17 mouse cellular contexts compared by ENCODE assay signal in the genomic region with DNA sequence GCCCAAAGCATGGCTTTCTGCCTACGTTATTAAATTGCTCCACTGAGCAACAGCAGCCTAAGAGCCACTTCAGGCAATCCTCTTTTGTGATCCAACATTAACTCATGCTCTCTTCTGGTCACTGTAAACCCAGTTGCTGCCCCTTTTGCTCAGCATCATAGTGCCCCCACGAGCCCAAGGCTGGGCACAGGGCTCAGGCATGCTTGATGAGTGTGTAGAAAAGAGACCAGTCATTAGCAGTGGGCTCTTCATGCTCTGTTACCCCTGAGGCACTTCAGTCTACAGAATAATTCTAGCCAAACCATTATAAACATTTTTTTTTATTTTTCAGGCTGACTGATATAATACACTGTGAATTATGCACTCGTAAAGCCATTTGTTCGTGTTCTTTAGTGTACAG.
DNase-seq lines count a peak whose midpoint lies in the region; ATAC-seq and TF ChIP-seq lines count a peak whose summit lies in the region.
"Had no signal": no experiment of that assay in that cellular context is flagged by ENCODE, and none has a peak within 500 bp of the region (broad histone marks: within the 10 kb centered on the region; RNA-seq: fewer than 3 reads in every experiment).

No protein-coding gene starts in this region.

- H3K9me3 ChIP-seq in embryonic facial prominence, embryonic 11.5 days (replicated peaks; ENCODE audit: control insufficient read depth, low read length): no peaks in the 10 kb centered on the region
- no peaks in the 10 kb centered on the region for H3K9me3 ChIP-seq in embryonic facial prominence, embryonic 10.5 days
- H3K9me3 ChIP-seq in midbrain, embryonic 12.5 days: no peaks in the 10 kb centered on the region
- no peaks in the 10 kb centered on the region for H3K9me3 ChIP-seq in midbrain, embryonic 11.5 days (ENCODE audit: control insufficient read depth, low read length)
- H3K9me3 ChIP-seq in limb, embryonic 14.5 days (ENCODE audit: control insufficient read depth, low read length): no peaks in the 10 kb centered on the region
- H3K9me3 ChIP-seq: stomach, embryonic 15.5 days had no signal

- H3K4me3 ChIP-seq in embryonic facial prominence, embryonic 11.5 days (ENCODE audit: low read depth, low read length): no peak overlapping the region
- H3K4me3 ChIP-seq in embryonic facial prominence, embryonic 10.5 days: no peak overlapping the region
- no peak overlapping the region for H3K4me3 ChIP-seq in midbrain, embryonic 12.5 days
- H3K4me3 ChIP-seq in midbrain, embryonic 11.5 days (ENCODE audit: low read depth, low read length): no peak overlapping the region
- no peak overlapping the region for H3K4me3 ChIP-seq in limb, embryonic 14.5 days (replicated peaks; ENCODE audit: low read length)
- H3K4me3 ChIP-seq: stomach, embryonic 15.5 days had no signal

- H3K4me1 ChIP-seq in embryonic facial prominence, embryonic 11.5 days (ENCODE audit: control insufficient read depth, insufficient read depth, low read length): no peaks in the 10 kb centered on the region
- H3K4me1 ChIP-seq in embryonic facial prominence, embryonic 10.5 days: no peaks in the 10 kb centered on the region
- no peaks in the 10 kb centered on the region; the same call in 1 of the 2 replicates for H3K4me1 ChIP-seq in midbrain, embryonic 12.5 days
- no peaks in the 10 kb centered on the region for H3K4me1 ChIP-seq in midbrain, embryonic 11.5 days (ENCODE audit: control insufficient read depth, insufficient read depth, low read length)
- peaks cover 14% of the 10 kb centered on the region; the same call in 1 of the 2 replicates for H3K4me1 ChIP-seq in limb, embryonic 14.5 days (ENCODE audit: control insufficient read depth, insufficient read depth, low read length)
- H3K4me1 ChIP-seq: stomach, embryonic 15.5 days had no signal

- 68% methylated on average over 4 of the region's 4 CpGs for WGBS in embryonic facial prominence, embryonic 11.5 days
- 84% methylated on average over 4 of the region's 4 CpGs for WGBS in embryonic facial prominence, embryonic 10.5 days
- WGBS in midbrain, embryonic 12.5 days: 75% methylated on average over 4 of the region's 4 CpGs
- 79% methylated on average over 4 of the region's 4 CpGs for WGBS in midbrain, embryonic 11.5 days
- WGBS in limb, embryonic 14.5 days: 47% methylated on average over 4 of the region's 4 CpGs

- H3K27me3 ChIP-seq in embryonic facial prominence, embryonic 11.5 days (ENCODE audit: control insufficient read depth, insufficient read depth, low read length): no peaks in the 10 kb centered on the region
- no peaks in the 10 kb centered on the region for H3K27me3 ChIP-seq in embryonic facial prominence, embryonic 10.5 days (replicated peaks; ENCODE audit: low read depth, poor library complexity, severe bottlenecking)
- H3K27me3 ChIP-seq in midbrain, embryonic 12.5 days: no peaks in the 10 kb centered on the region
- no peaks in the 10 kb centered on the region for H3K27me3 ChIP-seq in midbrain, embryonic 11.5 days (ENCODE audit: control insufficient read depth, insufficient read depth, low read length)
- no peaks in the 10 kb centered on the region for H3K27me3 ChIP-seq in limb, embryonic 14.5 days (ENCODE audit: control insufficient read depth, insufficient read depth, low read length)
- H3K27me3 ChIP-seq: Patski; stomach, embryonic 15.5 days had no signal

- no peaks in the 10 kb centered on the region for H3K36me3 ChIP-seq in embryonic facial prominence, embryonic 11.5 days (replicated peaks; ENCODE audit: control insufficient read depth, insufficient read depth, low read depth, low read length)
- no peaks in the 10 kb centered on the region for H3K36me3 ChIP-seq in embryonic facial prominence, embryonic 10.5 days (replicated peaks)
- H3K36me3 ChIP-seq in midbrain, embryonic 12.5 days: no peaks in the 10 kb centered on the region
- no peaks in the 10 kb centered on the region for H3K36me3 ChIP-seq in midbrain, embryonic 11.5 days (ENCODE audit: control insufficient read depth, insufficient read depth, low read length)
- no peaks in the 10 kb centered on the region for H3K36me3 ChIP-seq in limb, embryonic 14.5 days (ENCODE audit: control insufficient read depth, insufficient read depth, low read length)
- H3K36me3 ChIP-seq: stomach, embryonic 15.5 days had no signal

- DNase-seq in embryonic facial prominence, embryonic 11.5 days (ENCODE audit: low spot score): no peak
- DNase-seq in embryonic facial prominence, embryonic 10.5 days (ENCODE audit: low spot score): no peak
- no peak for DNase-seq in midbrain, embryonic 11.5 days (ENCODE audit: low spot score, missing footprints)
- no peak for DNase-seq in limb, embryonic 14.5 days (ENCODE audit: low spot score)
- peak; percentile 57 for DNase-seq in retina, embryonic 14.5 days (ENCODE audit: low spot score)
- no peak for DNase-seq in cerebellum, postnatal 25 days
- DNase-seq: cerebellum, adult 2 months; gastrocnemius, postnatal 10 days; heart, postnatal 36 days; kidney, adult 9 months; lung, postnatal 36 days; thymus, postnatal 4 days had no signal

- peak; percentile 56; the same call in 1 of the 2 replicates for ATAC-seq in embryonic facial prominence, embryonic 11.5 days (replicated peaks; ENCODE audit: insufficient number of reproducible peaks, low FRiP score, low TSS enrichment, low read depth)
- ATAC-seq in midbrain, embryonic 12.5 days (ENCODE audit: low FRiP score, low read depth): peak; percentile 58; the same call in 1 of the 2 replicates
- no peak for ATAC-seq in midbrain, embryonic 11.5 days (ENCODE audit: low FRiP score)
- peak; percentile 23; the same call in 1 of the 2 replicates for ATAC-seq in limb, embryonic 14.5 days (ENCODE audit: low FRiP score, low read depth)
- no peak for ATAC-seq in erythroid progenitor cell, adult 5-6 weeks (replicated peaks; ENCODE audit: low FRiP score, poor library complexity, severe bottlenecking)
- ATAC-seq: Patski had no signal

- H3K27ac ChIP-seq in embryonic facial prominence, embryonic 11.5 days (replicated peaks; ENCODE audit: low read depth, low read length): no peak overlapping the region
- H3K27ac ChIP-seq in embryonic facial prominence, embryonic 10.5 days (replicated peaks): no peak overlapping the region
- H3K27ac ChIP-seq in midbrain, embryonic 12.5 days (replicated peaks): no peak overlapping the region
- H3K27ac ChIP-seq in midbrain, embryonic 11.5 days (ENCODE audit: low read depth, low read length): no peak overlapping the region
- H3K27ac ChIP-seq in limb, embryonic 14.5 days (replicated peaks; ENCODE audit: low read depth, low read length): no peak overlapping the region
- H3K27ac ChIP-seq: stomach, embryonic 15.5 days had no signal

- TF ChIP-seq POLR2A in limb, embryonic 14.5 days (IDR thresholded peaks at IDR 0.05; ENCODE audit: borderline replicate concordance, extremely low read depth, insufficient read depth, insufficient read length): no peak

- H3K9ac ChIP-seq in embryonic facial prominence, embryonic 11.5 days (replicated peaks; ENCODE audit: low read length): no peak overlapping the region
- H3K9ac ChIP-seq in midbrain, embryonic 12.5 days (replicated peaks): no peak overlapping the region
- H3K9ac ChIP-seq in midbrain, embryonic 11.5 days (ENCODE audit: low read length): no peak overlapping the region
- H3K9ac ChIP-seq in limb, embryonic 14.5 days (ENCODE audit: low read depth, low read length, severe bottlenecking): no peak overlapping the region
- H3K9ac ChIP-seq: stomach, embryonic 15.5 days had no signal

- H3K4me2 ChIP-seq in embryonic facial prominence, embryonic 11.5 days (ENCODE audit: low read depth, low read length): no peak overlapping the region
- no peak overlapping the region for H3K4me2 ChIP-seq in midbrain, embryonic 12.5 days (replicated peaks)
- no peak overlapping the region for H3K4me2 ChIP-seq in midbrain, embryonic 11.5 days
- no peak overlapping the region for H3K4me2 ChIP-seq in limb, embryonic 14.5 days (replicated peaks; ENCODE audit: low read depth, low read length, severe bottlenecking)
- H3K4me2 ChIP-seq: heart, embryonic 11.5 days; stomach, embryonic 15.5 days had no signal

Comparison
In these comparisons a context has a peak if more than half of its experiments do, and no peak if none do; other contexts are left out.
1. ATAC-seq: peak in embryonic facial prominence, embryonic 11.5 days (single experiment), midbrain, embryonic 12.5 days (single experiment) and limb, embryonic 14.5 days (single experiment); none in midbrain, embryonic 11.5 days (single experiment) and erythroid progenitor cell, adult 5-6 weeks (single experiment).